Mouse (Mus musculus) left cerebral cortex, postnatal 25 days (tissue): ENCODE data around the gene Nxt1. TPM values are rescaled to one million over a fixed set of nuclear protein-coding genes. Genes with fewer than 3 reads are reported as not detected.

Experiments used
- DNase-seq, 2 experiments: peaks; one replicate each; pipeline ENCODE4 v3.0.0; 2022; ENCODE audit warnings: low spot score in 2 of 2, mixed read lengths in 1 of 2
- intact Hi-C: fragments of 180-260 bp; cut with DNase I; formaldehyde crosslinking; loops from one replicate; pipeline ENCODE4 v1.15.1; 2025
- total RNA-seq, 2 experiments: library from RNA; stranded (reverse); gene quantifications; 2 replicates each; pipeline ENCODE4 v1.2.3; 2021

Gene Nxt1
- total RNA-seq, 2 experiments from 2014 or later = 11.6 to 13.5 TPM

DNA sequence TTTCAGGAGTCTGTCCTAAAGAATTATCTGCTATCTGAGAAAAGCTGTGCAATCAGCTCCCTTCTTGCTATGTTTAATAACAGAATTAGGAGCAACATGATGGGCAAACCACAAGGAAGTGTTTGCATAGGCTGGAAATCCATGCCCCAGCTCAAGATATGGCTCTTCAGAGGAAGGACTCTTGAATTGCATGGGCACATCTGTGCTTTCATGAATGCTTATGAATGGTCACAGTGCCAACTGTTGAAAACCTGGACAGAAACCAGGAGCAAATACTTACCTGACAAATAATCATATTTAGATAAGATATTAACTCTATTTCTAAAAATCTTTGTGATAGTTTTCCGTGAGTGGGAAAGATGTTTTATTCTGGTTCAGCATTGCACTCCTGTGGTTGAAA, 14.5 kb downstream of the Nxt1 start:
- DNase-seq = no peak
- intact Hi-C loops = no loop called here

DNA sequence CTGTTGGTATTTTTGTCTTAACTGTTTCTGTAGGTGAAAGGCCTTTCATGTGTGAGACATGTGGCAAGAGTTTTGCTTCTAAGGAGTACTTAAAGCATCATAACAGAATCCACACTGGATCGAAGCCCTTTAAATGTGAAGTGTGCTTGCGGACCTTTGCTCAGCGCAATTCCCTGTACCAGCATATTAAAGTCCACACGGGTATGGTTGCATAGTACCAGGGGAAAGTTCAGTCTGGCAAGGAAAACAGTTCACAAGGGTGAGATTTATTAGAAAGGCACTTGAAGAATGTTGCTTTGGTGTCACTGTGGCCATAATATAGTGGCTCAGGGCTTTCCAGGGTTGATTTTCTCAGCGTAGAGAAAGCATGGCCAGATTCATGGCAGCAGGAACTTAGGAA, 15.6 kb downstream of the Nxt1 start:
- intact Hi-C loops = no loop called here
- DNase-seq = no peak

DNA sequence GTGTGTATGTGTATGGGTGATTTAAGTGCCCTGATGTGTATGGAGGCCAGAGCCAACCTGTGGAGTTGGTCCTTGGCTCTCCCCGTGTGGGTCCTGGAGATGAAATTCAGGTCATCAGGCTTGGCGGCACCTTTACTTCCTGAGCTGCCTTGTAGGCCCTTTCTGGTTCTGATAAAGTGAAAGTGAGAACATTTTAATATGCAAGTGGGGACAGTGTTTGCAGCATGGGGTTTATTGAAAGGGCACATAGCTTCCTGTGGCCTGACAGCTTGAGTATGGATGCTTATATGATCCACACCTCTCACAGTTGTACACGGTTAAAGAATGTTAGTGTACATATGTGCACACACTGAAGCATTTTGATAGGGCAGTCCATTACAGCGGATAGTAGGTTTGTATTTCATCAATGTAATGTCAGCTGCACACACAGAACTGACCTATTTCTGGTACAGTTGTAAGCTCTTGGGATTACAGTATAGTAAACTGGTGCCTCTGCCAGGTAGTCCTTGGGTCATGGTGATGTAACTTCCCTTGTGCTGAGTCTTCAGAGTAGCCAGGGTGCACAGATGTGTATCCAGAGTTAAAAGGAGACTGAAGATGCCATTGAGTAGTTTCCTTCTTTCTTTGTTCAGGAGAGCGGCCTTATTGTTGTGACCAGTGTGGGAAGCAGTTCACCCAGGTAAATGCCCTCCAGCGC, 17.2 kb downstream of the Nxt1 start:
- intact Hi-C loops = no loop called here
- no peak for DNase-seq

DNA sequence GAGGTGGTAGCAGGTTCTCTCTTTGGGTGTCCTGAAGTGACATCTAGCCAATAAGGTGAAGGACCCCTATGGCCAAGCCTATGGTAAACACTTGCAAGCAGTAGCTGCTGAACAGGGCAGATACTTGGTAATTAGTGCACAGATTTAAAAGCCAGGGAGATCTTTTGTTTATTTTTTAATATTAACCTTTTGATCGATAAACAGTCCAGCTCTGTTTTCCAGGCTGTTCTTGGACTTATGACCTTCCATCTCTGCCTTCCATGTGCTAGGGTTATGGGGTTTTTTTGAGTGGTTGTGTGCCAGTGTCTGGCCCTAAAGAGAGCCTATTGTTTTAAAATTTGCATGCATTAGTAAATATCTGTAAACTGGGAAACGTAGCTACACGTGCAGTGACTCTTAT, 17.9 kb downstream of the Nxt1 start:
- intact Hi-C loops = no loop called here
- no peak for DNase-seq

DNA sequence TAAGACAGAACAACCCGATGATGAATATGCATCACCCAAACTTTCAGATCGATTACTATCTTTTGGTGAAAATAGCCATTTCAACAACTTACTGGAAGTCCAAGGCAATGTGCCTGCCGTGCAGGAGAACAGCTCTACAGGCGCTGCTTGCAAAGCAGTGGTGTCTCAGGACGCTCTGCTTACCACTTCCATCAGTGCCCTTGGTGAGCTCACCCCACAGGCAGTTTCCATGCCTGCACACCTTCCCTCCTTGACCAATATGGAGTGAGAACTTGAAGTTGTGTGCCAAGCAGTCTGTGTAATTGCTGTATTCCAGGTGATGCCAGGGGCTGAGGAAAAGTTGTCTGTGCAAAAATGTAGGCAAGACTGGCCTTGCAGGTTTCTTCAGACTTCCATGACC, 18.4 kb downstream of the Nxt1 start:
- DNase-seq = no peak
- intact Hi-C loops = no loop called here

DNA sequence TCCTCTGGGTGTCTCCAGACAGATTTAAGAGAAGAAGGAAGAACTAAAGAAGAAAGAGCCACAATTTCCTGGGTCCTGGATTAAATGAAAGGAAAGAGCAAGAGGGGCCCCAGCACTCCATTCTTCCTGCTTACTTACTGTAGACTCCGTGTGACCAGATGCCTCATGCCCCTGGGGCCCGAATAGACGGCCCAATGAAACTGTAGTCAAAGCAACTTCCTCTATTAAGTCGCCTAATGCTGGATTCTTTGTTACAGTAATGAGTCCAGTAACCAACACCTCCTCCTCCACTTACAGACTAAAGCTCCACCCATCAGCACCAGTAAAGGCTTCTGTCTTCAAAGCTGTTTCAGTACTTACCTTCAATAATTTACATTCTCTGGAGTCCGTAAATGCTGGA, 26.2 kb downstream of the Nxt1 start:
- intact Hi-C loops = no loop called here
- no peak for DNase-seq

DNA sequence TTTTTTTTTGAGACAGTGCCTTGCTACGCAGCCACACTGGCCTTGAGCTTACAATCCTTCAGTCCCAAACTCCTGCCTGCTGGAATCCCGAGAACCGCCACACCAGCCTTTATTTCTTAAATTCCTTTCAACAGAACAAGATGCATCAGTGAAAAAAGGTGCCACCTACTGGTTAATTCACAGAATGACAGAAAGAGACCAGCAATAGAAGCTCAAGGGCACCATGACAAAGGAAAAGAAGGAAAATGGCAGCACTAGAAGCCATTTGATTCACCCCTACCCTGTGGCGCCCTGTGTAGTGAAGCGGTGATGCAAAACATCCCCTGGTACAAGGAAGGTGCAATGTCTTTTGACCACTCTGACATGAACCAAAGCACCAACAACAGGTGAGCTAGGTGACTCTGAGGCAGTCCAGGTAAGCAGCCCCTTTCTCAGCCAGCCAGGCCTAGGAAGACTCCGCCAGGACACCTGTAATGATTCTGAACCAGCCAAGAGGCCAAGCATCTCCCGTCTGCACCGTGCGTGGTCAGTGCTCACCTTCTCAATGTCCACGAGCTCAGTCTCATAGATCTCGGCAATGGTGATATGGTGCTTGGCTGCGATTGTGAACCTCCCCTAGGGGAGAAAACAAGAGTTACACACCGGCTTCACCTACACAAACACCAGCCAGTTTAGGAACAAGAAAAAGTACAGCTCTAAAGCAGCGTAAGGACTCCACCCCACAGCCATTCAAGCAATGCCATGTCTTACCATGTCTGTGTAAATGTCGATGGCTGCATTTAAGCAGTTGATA, 34.2 kb downstream of the Nxt1 start:
- intact Hi-C loops = no loop called here
- DNase-seq = peak in 1 of 2 experiments; percentile 36

DNA sequence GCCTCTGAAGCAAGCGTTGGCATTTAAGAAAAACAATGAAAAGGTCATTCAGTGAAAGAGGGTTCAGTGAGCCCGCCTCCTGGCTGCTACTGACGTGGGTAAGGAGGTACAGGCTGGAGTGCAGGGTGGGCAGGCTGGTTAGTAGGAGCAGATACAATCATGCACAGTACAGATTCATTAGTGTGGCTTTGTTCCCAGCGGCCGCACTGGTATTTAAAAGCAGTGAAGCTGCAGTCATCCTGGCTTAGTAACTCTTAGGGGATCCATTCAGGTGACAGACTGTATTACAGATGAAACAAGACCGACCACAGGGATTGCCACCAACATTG, 34.8 kb downstream of the Nxt1 start:
- DNase-seq = no peak
- intact Hi-C loops = no loop called here

DNA sequence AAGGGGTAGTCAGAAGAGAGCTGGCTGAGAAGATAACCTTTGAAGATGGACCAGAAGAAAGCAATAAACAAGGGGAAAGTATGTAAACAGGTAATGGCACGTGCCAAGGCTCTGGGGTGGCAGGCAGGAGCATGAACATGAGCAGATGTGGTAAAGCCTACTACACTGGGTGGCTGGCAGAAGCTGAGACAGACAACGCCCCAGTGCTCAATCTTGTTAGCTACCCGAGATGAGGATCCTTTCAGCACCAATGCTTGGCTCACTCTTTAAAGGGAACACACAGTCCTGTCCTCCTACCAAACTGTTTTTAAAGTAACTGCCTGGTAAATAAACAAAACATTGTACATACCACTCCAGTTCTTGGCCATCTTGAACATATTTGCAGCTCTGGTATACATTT, 39.9 kb downstream of the Nxt1 start:
- intact Hi-C loops = no loop called here
- no peak for DNase-seq

DNA sequence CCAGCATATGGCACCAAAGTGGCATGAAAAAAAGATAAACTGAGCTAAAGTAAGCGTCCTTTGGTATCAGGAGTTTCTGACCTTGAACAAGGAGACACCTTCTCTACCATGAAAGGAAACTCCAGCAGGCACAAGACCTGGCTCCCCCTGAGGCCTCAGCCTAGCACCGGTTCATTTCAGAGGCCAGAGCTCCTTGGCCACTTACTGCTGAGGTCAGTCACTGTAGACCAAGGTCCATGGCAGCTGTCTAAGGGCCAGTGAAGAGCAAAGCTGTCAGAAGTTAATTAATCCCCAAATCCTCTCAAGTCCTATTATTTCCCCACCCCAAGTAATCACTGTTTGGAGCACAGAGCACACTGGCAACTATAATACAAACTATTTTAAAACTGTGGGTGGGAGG, 44.7 kb downstream of the Nxt1 start:
- no peak for DNase-seq
- intact Hi-C loops = no loop called here

DNA sequence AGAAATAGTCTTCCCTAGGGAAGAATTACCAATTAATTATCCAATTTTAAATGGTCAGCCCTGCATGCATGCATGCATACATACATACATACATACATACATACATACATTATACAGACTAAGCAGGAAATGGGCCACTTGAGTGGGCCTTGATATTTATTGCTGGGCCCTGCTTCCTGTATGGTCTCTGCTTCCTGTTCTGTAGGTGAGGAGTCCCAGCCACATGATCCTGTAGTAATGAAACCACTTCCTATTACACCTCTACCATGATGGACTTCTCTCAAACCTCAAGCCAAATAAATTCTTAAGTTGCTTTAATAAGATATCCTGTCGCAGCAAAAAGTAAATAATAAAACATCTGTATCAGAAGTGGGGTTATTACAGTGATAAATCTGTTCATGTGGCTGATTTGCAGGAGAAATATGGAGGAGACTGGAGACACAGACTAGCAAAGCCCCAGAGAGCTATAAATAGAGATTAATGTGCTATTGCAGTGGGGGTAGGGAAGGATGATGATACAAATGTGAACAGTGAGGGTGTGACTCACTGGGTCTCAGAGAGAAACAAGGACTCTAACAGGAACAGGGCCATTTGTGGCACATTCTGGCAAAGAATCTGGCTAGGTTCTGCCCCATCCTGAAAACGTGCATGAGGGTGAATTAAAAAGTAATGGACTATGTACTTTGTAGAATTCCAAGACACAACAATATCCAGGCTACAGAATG, 47.0 kb downstream of the Nxt1 start:
- intact Hi-C loops = no loop called here
- no peak for DNase-seq

Other genes with a start within 250 kb of the Nxt1 start
- gene Cd93, start 229.0 kb upstream of the Nxt1 start, total RNA-seq = 1 to 10 TPM; 6.1 to 7.6 TPM
- gene Gzf1, start 8.4 kb downstream of the Nxt1 start, total RNA-seq = 10 to 100 TPM; 28.9 to 30.9 TPM
- gene Napb, start 59.9 kb downstream of the Nxt1 start, total RNA-seq = 100 to 1,000 TPM; 333 to 361 TPM
- gene Cstl1, start 77.8 kb downstream of the Nxt1 start, total RNA-seq = under 1 TPM in 1 of 2 experiments, not detected in 1; 0.99 TPM
- not detected for gene Cst11, start 98.9 kb downstream of the Nxt1 start, total RNA-seq
- not detected for gene 8030411F24Rik, start 109.4 kb downstream of the Nxt1 start, total RNA-seq
- gene Cst12, start 116.8 kb downstream of the Nxt1 start, total RNA-seq = 1 to 10 TPM; 2.4 to 2.7 TPM
- gene Cst8, start 126.2 kb downstream of the Nxt1 start, total RNA-seq = not detected
- gene Cst13, start 147.5 kb downstream of the Nxt1 start, total RNA-seq = not detected
- not detected for gene Cst9, start 162.5 kb downstream of the Nxt1 start, total RNA-seq
- gene 9230104L09Rik, start 192.4 kb downstream of the Nxt1 start, total RNA-seq = not detected
- gene Cst3, start 203.1 kb downstream of the Nxt1 start, total RNA-seq = 1,000 to 10,000 TPM; 1,805 to 1,873 TPM